Mouse (Mus musculus) embryonic facial prominence, embryonic 14.5 days (tissue): ENCODE measurements around the gene Ccrl2. TPM values are rescaled to one million over a fixed set of nuclear protein-coding genes. Genes with fewer than 3 reads are reported as not detected.

ENCODE experiments used
- ATAC-seq: fragments of 200-750 bp; cut with Nextera tagmentation; 2 replicates; pipeline ENCODE4 v1.8.0; 2017; ENCODE audit warnings: low read depth, moderate number of reproducible peaks, moderate TSS enrichment
- DNase-seq: peaks from one replicate; pipeline ENCODE4 v3.0.0-alpha.2; 2015; ENCODE audit warnings: low spot score
- H3K27ac ChIP-seq: fragments of 300-500 bp; sonication (generic); replicated peaks from 2 replicates; pipeline ENCODE4 v1.5.1; 2014; ENCODE audit warnings: low read depth, mild to moderate bottlenecking, low read length, moderate library complexity
- H3K27me3 ChIP-seq: fragments of 300-500 bp; sonication (generic); replicated peaks from 2 replicates; pipeline ENCODE4 v1.6.1; 2014; ENCODE audit warnings: low read length; ENCODE audit not compliant: control insufficient read depth, insufficient read depth
- H3K36me3 ChIP-seq: fragments of 300-500 bp; sonication (generic); 2 replicates; pipeline ENCODE4 v1.6.1; 2014; ENCODE audit warnings: low read length, mixed read lengths; ENCODE audit not compliant: control insufficient read depth, insufficient read depth
- H3K4me1 ChIP-seq: fragments of 300-500 bp; sonication (generic); 2 replicates; pipeline ENCODE4 v1.6.1; 2014; ENCODE audit warnings: antibody characterized with exemption, low read length; ENCODE audit not compliant: control insufficient read depth, insufficient read depth
- H3K4me2 ChIP-seq: fragments of 300-500 bp; sonication (generic); 2 replicates; pipeline ENCODE4 v1.6.1; 2014; ENCODE audit warnings: low read depth, mild to moderate bottlenecking, low read length, moderate library complexity, mixed read lengths
- H3K4me3 ChIP-seq: fragments of 300-500 bp; sonication (generic); 2 replicates; pipeline ENCODE4 v1.5.1; 2014; ENCODE audit warnings: low read depth, mild to moderate bottlenecking, low read length
- H3K9ac ChIP-seq: fragments of 300-500 bp; sonication (generic); 2 replicates; pipeline ENCODE4 v1.6.1; 2014; ENCODE audit warnings: low read depth, mild to moderate bottlenecking, low read length, moderate library complexity, mixed read lengths
- H3K9me3 ChIP-seq: fragments of 300-500 bp; sonication (generic); 2 replicates; pipeline ENCODE4 v1.6.1; 2016; ENCODE audit warnings: low read length; ENCODE audit not compliant: control insufficient read depth
- WGBS: fragments of 180-500 bp; shearing (Covaris S2); extraction: QIAGEN DNeasy Blood & Tissue Kit; methylation state at CpG from one replicate; pipeline ENCODE4 v1.1.7; 2014; 5-methylcytosine and 5-hydroxymethylcytosine counted together
- polyA plus RNA-seq: library from polyadenylated mRNA; unstranded; fragments of >200 nt; fragmentation: Nextera tagmentation; extraction: Ambion mirVana; gene quantifications from 2 replicates; pipeline ENCODE4 v1.2.1, GENCODE M21; 2014

The Ccrl2 gene
- 0.35 and 0.97 TPM in 2 replicates for polyA plus RNA-seq

DNA sequence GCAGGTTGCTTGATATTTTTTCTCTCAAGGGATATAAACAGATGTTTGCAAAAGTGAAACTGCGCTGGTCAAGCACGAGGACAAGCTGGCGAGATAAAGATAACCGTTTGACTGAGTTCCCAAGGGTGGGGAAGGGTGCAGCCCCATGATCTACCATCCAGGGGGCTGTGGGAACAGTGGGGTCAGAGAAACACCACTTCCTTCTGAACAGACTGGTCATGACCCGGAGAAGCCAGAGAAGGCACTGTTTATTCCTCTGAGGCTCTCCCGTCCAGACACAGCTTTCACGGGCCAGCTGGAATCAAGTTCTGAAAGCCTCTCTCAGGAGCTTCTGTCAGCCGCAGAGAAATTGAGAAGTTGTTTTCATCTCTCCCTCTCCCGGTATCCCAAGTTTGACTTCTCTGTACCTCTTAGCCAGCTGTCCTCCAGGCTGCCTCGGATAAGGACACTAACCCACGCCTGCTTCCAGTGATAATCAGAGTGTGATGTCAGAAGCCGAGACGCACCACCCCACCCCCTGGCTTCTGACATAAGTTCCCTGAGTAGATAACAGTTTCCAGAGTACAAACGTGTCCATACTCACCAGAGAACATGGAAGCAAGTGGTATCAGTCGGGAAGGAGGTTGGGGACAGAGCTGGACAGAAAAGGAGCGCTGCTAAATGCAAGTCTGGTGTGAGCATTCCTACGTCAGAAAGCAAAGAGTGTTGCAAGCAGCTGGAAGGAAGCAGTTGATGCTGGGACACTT is at the start of gene Ccrl2:
Gene Ccrl2, minus strand, starts transcription at position 722 of the 746 bp plus-strand sequence.
- ATAC-seq (peak; percentile 47; the same call in 1 of the 2 replicates), DNase-seq (peak; percentile 37)
- 15% methylated on average over 17 of the region's 17 CpGs for WGBS
- Histone ChIP-seq H3K9ac (peak within 1 kb of the TSS; percentile 51), H3K4me1 (peaks cover 5% of the 10 kb centered on the region; the same call in 1 of the 2 replicates), H3K27ac (no peak within 1 kb of the TSS), H3K9me3 (no peaks in the 10 kb centered on the region), H3K4me3 (peak within 1 kb of the TSS; percentile 36), H3K36me3 (no peaks in the 10 kb centered on the region), H3K27me3 (no peaks in the 10 kb centered on the region), H3K4me2 (peak within 1 kb of the TSS; percentile 85)

DNA sequence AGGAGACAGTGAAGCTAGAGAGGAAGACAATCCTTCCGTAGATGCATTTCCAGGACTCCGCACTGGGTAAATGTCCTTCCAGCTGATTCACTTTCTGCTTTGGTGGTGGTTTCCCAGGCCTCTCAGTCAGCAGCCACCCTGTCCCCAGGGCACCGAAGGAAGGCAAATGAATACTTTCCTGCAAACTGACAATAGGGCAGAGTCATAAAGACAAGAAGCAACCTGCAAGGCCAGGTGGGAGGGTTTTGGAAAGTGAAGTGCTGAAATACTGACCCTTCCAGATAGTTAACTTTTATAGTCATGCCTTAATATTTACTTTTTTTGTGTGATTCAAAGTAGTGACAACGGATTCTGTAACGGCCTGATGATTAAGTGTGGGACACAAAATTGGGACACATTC is 46.6 kb upstream of the Ccrl2 start:
- ATAC-seq: no peak
- H3K4me3 ChIP-seq: no peak overlapping the region
- 81% methylated on average over 5 of the region's 5 CpGs for WGBS
- no peak for DNase-seq
- no peak overlapping the region for H3K4me2 ChIP-seq
- no peaks in the 10 kb centered on the region for H3K9me3 ChIP-seq
- H3K36me3 ChIP-seq: no peaks in the 10 kb centered on the region
- H3K9ac ChIP-seq: no peak overlapping the region
- H3K4me1 ChIP-seq: no peaks in the 10 kb centered on the region
- no peak overlapping the region for H3K27ac ChIP-seq
- H3K27me3 ChIP-seq: no peaks in the 10 kb centered on the region

DNA sequence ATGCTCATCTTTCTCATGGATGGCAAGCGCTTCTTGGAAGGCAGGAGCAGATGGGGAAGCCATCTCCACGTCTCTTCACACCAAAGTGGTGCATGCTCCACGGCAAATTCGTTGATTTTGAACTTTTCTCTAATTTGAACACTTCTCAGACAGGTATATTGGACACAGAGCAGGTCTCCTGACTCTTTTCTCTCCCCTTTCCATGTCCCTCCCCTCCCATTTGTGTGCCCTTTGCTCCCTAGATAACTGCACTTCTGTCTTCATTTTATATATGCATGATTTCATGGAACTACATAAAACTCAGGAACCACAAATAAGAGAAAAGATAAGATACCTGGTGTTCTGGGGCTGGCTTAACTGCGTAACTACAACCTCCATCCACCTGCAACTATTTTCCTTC is 46.0 kb upstream of the Ccrl2 start:
- no peak for ATAC-seq
- WGBS: 87% methylated on average over 5 of the region's 5 CpGs

DNA sequence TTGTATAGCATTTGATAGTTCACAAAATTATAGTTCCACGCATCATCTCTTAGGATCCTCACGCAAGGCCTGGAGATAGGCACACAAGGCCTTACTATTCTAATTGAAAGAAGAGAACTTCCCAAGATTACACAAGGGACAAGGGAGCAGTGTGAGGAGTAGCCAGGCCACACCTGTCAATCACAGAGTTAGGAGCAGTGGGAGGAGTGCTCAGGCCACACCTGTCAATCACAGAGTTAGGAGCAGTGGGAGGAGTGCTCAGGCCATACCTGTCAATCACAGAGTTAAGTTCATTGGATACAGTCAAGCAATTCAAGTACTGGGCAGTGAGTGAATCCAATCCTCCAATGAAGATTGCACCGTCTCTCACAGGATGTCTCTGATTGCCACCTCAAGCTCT is 43.1 kb upstream of the Ccrl2 start:
- no peaks in the 10 kb centered on the region for H3K27me3 ChIP-seq
- H3K27ac ChIP-seq: no peak overlapping the region
- 0 out of 2 replicates have a peak, but pooled peaks have one; percentile 26 for ATAC-seq
- no peaks in the 10 kb centered on the region for H3K36me3 ChIP-seq
- no peaks in the 10 kb centered on the region for H3K4me1 ChIP-seq
- no peak overlapping the region for H3K4me3 ChIP-seq
- H3K9ac ChIP-seq: no peak overlapping the region
- no peak overlapping the region for H3K4me2 ChIP-seq
- no peak for DNase-seq
- WGBS: 72% methylated on average over 3 of the region's 3 CpGs
- no peaks in the 10 kb centered on the region for H3K9me3 ChIP-seq

More for the DNA sequence above, 46.0 kb upstream of the Ccrl2 start:
- Histone ChIP-seq H3K4me1 (no peaks in the 10 kb centered on the region), H3K27me3 (no peaks in the 10 kb centered on the region), H3K4me2 (no peak overlapping the region), H3K9me3 (no peaks in the 10 kb centered on the region), H3K4me3 (no peak overlapping the region), H3K27ac (no peak overlapping the region), H3K9ac (no peak overlapping the region), H3K36me3 (no peaks in the 10 kb centered on the region)
- DNase-seq: no peak

DNA sequence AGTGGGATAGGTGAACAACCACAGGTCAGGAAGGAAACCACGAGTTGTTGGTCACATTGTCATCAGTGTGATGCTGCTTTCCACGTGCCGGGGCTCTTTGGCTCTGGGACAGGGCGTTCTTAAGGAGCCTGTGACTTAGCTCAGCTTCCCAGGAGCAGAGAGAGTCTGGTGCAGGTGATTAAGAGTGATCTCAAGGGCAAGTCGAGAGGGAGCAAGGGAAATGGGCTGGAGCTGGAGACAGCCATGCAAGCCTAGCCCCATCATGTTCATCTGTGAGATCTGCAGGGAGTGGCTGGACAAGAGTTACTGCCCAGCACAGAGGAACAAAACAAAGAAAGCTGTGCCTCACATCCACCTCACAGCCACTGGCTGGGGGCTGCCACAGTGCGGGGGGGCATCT is 40.2 kb upstream of the Ccrl2 start:
- H3K27me3 ChIP-seq: no peaks in the 10 kb centered on the region

DNA sequence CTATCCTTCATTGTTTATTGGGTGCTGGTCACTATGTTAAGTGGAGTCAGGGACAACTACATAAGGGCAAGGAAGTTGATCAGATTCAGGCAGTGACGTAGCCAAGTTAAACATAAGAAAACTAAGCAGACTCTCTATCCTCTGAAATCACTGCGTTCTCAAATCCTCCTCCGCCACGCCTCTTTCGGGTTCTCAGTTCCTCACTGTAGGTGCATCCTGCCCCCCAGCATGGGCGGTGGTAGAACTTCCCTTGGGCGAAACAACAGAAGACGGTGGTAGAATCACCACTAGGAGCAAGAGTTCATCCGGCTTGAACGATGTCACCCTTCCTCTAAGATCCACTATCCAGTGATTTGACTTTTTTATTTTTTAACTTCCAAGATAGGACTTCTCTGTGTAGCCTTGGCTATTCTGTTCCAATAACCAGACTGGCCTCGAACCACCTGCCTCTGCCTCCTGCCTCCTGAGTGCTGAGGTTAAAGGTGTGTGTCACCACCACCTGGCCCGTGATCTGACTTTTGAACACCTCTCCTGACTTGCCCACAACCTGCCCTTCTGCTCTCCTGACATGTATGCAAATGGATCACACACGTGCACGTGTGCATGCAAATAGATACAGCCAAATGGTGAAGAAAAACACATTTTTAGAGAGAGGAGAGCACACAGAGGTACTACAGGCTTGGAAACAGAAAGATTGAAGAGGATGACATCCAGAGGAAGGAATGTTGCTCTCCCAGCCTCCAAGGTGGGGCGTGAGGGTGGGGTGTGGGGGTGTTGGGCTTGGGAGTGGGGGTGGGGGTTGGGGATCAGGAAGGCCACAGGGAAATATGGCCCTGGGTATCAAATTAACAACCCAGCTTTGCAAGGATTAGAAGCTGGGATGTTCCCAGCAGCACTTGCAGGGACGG is 39.4 kb upstream of the Ccrl2 start:
- Histone ChIP-seq H3K36me3 (no peaks in the 10 kb centered on the region), H3K4me1 (no peaks in the 10 kb centered on the region), H3K27me3 (no peaks in the 10 kb centered on the region), H3K4me3 (no peak overlapping the region), H3K4me2 (no peak overlapping the region), H3K27ac (no peak overlapping the region), H3K9me3 (no peaks in the 10 kb centered on the region), H3K9ac (no peak overlapping the region)
- ATAC-seq (0 out of 2 replicates have a peak, but pooled peaks have one; percentile 28), DNase-seq (no peak)
- 76% methylated on average over 16 of the region's 16 CpGs for WGBS

More for the DNA sequence above, 40.2 kb upstream of the Ccrl2 start:
- no peak for ATAC-seq
- Histone ChIP-seq H3K4me2 (no peak overlapping the region), H3K9me3 (no peaks in the 10 kb centered on the region), H3K27ac (no peak overlapping the region), H3K4me1 (no peaks in the 10 kb centered on the region), H3K4me3 (no peak overlapping the region), H3K36me3 (no peaks in the 10 kb centered on the region), H3K9ac (no peak overlapping the region)
- DNase-seq: no peak
- 57% methylated on average over 6 of the region's 6 CpGs for WGBS

DNA sequence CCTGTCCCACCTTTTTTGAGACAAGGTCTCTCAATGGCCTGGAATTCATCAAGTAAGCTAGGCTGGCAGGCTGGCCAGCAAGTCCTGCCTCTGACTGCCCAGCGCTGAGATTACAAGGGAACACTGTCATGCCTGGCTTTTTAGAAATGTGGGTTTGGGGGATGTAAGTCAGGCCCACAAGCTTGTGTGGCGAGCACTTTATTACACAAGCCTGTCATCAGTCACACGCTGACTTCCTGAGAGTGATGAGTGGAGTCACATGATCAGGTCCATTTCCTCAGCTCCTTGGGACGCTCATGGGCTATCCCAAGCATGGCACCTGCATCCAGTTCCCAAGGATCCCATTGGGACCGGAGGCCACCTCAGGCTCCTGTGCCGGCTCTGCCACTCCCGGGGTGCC is 38.4 kb upstream of the Ccrl2 start:
- ATAC-seq: no peak
- DNase-seq: no peak
- H3K9me3 ChIP-seq: no peaks in the 10 kb centered on the region
- no peak overlapping the region for H3K4me3 ChIP-seq
- H3K4me2 ChIP-seq: no peak overlapping the region
- H3K36me3 ChIP-seq: no peaks in the 10 kb centered on the region
- H3K27ac ChIP-seq: no peak overlapping the region
- no peak overlapping the region for H3K9ac ChIP-seq
- H3K27me3 ChIP-seq: no peaks in the 10 kb centered on the region
- 76% methylated on average over 7 of the region's 7 CpGs for WGBS
- H3K4me1 ChIP-seq: no peaks in the 10 kb centered on the region

DNA sequence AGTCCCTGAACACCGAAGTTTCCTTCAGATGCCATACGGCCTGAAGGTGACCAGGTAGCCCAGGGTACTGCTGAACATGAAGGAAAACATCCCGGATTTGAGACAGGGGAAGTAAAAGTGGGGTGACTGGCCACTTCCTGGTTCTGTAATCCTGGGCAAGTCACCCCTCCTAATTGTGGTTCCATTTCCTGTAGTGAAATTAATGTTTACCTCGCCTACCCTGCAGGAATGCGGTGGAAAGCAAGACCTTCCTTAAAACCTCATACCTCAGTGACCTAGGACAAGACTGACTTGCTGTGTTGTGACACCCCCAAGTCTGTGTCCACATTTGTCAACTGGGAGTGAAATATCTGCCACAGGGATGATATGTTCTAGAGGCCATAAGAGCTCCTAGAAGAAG is 37.3 kb upstream of the Ccrl2 start:
- Histone ChIP-seq H3K36me3 (no peaks in the 10 kb centered on the region), H3K4me2 (no peak overlapping the region), H3K4me3 (no peak overlapping the region), H3K9me3 (no peaks in the 10 kb centered on the region), H3K4me1 (no peaks in the 10 kb centered on the region), H3K27me3 (no peaks in the 10 kb centered on the region), H3K9ac (no peak overlapping the region), H3K27ac (no peak overlapping the region)
- 75% methylated on average over 5 of the region's 5 CpGs for WGBS
- no peak for DNase-seq
- ATAC-seq: no peak
